Mouse (Mus musculus) kidney, postnatal 25 days (tissue): ENCODE results near the gene Cd9.

Experiments used
- DNase-seq, 2 experiments: peaks; one replicate each; pipeline ENCODE4 v3.0.0; 2021; ENCODE audit warnings: mixed read lengths in 2 of 2

Cd9 gene

GRCm38 (mm10) chr6:125494092-125494871, at the start of gene Cd9:
Gene Cd9, minus strand, starts transcription at chr6:125494791.
- peak; percentile 85 to 88 for DNase-seq

GRCm38 (mm10) chr6:125541296-125541695, 46.7 kb upstream of the Cd9 start:
- no peak for DNase-seq

GRCm38 (mm10) chr6:125540826-125541225, 46.2 kb upstream of the Cd9 start:
- DNase-seq, result no peak

GRCm38 (mm10) chr6:125540199-125540598, 45.6 kb upstream of the Cd9 start:
- no peak for DNase-seq

- no peak for DNase-seq
These were observed 44.8 kb upstream of the Cd9 start for GRCm38 (mm10) chr6:125539423-125539822.

- peak in 1 of 2 experiments; percentile 35 for DNase-seq
These were observed 43.9 kb upstream of the Cd9 start for GRCm38 (mm10) chr6:125538469-125538868.

GRCm38 (mm10) chr6:125534990-125535389, 40.4 kb upstream of the Cd9 start:
- DNase-seq, result no peak

DNA sequence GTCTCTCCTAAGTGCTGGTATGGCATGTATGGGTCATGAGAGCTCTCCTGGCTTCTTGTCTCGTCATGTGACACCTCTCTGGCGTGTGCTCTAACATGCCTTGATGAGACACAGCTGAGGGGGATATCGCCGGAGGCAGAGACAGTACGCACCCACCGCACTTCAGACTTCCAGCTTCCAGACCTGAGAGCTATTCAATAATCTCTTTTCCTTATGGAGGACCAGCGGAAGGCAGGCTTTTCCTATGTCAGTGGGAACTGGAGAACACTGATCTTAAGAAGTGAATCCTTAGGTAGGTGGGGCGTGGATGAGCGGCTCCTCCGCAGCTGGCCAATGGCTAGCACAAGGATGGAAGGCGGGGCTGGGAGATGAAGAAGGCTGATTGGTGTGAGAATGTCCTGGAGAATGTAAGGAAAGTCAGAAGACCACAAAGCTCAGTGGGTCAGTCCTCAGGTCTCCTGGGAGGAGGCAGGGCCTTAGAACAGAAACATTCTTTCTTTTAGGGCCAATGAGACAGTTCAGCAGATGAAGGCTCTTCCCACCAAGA, 38.6 kb upstream of the Cd9 start:
- DNase-seq, result no peak

DNA sequence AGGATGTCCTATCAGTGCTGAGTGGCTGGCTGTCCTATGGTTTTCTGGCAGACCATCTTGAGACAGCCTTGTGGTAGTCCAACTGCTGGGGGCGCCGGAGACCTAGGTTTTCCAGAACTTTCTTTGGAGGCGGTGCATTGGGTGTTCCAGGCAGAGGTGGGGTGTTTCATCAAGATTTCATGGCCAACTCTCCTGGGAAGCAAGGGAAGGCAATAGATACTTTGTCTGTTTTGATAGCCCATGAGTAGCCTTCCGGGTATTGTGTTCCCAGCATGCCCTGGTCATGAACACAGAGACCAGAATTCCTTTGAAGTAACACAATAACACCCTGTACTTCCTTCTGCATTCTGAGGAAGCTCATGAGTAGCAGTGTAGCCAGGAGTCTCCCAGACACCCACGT, 34.9 kb upstream of the Cd9 start:
- peak; percentile 23 to 40 for DNase-seq

DNA sequence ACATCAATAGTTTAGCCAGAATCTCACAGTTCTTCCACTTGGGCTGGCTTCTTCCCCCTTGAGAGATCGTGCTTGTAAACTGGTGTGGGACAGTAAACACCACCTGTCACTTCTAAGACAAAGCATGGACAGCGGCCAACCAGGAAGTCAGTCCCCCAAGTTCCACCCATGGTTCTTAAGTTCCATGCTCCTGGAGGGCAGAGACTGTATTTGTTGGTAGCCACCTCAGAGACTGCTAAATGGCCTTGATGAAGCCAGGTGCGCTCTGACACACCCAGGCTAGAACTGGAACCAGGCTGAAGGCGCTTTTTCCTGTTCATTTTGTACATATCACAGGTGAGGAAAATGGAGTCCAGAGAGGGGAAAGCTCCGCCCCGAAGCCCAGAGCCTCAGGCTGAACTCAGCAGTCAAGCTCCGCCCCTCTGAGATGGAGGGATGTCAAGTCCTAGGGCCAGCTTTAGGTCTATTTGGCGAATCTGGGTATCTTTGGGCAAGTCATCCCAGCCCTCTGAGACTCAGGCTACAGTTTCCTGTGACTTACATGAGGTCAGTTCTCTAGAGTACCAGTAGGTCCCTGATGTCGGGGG, 34.1 kb upstream of the Cd9 start:
- no peak for DNase-seq

DNA sequence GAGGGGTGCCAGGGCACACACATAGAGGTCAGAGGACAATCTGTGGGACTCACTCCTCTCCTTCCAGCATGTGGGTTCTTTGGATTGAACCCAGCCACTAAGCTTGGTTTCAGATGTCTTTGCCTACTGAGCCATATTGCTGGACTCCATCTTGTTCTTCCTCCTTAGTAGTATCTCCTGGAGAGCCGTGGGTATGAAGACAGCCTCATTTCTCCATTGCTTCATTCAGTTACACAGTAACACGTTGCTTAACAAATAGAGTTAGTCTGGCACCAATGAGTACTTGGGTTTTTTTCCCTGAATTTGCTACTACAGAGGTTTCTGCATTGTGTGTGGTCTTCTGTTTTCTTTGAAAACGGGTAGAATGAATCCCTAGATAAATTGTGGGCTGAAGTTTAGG, 31.5 kb upstream of the Cd9 start:
- no peak for DNase-seq

GRCm38 (mm10) chr6:125524027-125524426, 29.4 kb upstream of the Cd9 start:
- DNase-seq, result no peak

DNA sequence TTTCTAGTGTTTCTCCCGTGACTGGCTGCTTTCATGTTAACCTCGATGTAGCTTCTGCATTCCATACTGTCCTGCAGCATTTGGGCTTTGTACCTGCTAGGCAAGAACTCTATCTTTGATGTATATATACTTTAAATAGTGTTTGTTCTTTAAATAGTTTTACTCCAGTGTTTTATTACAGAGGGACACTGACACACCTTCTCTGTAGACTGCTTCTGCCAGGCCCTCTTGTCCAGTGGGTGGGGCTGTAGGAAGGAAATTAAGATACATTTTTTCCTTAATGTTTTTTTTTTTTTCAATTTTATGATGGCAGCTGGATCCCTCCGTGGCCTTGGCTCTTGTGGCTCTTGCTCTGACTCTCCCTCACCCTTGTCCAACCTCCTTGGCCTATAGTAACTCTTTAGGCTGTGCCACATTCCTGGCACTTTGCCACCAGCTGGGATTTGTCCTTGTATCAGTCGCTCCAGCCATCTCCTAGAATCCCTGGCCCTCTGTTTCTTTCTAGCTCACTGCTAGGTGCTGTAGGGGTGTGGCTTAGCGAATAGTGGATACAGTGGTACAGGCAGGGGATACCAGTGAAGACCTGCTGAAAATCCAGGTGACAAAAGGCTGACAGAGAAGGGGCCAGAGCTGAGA, 27.1 kb upstream of the Cd9 start:
- DNase-seq, result no peak

DNA sequence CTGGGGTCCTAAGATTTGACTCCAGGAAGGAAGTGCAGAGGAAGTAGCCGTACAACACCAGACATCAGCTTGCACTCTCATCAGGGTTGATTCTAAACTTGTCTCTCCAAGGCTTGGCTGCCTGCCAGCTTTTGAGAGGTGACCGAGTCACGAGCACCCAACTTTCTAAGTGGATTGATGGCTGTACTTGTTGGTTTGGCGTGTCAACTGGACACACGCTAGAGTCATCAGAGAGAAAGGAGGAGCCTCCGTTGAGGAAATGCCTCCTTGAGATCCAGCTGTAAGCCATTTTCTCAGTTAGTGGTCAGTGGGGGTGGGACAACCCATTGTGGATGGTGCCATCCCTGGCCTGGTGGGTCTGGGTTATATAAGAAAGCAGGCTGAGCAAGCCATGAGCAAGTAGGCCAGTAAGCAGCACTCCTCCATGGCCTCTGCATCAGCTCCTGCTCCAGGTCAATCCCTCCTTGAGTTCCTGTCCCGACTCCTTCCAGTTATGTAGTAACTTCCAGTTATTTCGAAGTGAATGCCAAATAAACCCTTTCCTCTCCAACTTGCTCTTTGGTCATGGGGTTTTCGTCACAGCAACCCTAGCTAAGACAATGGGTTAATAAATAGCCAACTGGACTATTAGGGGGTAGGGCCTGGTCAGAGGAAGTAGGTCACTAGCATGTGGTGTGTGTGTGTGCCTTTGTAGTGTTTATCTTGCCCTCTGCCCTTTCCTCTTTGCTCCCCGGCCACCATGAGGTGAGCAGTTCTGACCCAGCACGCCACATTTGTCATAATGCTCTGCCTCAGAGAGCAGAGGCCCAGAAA, 21.1 kb upstream of the Cd9 start:
- peak; percentile 82 to 84 for DNase-seq

- peak; percentile 80 to 85 for DNase-seq
These were observed 18.5 kb upstream of the Cd9 start for GRCm38 (mm10) chr6:125512950-125513596.

GRCm38 (mm10) chr6:125511196-125511595, 16.6 kb upstream of the Cd9 start:
- no peak for DNase-seq

DNA sequence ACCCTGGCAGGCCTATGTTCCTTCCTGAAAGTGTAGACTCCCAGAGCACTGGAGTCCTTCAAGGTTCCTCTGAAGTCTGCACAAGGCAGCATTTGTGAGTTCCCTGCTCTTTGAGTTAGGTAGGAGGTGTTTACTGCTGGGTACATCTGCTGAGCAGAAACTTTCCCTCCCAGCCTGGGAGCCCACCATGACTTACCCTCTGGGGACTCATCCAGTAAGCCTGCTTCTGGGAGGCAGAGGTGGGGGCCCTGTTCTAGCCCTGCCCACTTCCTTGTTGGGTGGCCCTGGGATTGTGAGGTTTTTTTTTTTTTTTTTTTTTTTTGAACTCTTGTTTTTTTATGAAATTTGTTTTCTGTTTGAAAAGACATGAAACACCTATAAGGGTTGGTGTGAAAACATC, 16.1 kb upstream of the Cd9 start:
- no peak for DNase-seq

DNA sequence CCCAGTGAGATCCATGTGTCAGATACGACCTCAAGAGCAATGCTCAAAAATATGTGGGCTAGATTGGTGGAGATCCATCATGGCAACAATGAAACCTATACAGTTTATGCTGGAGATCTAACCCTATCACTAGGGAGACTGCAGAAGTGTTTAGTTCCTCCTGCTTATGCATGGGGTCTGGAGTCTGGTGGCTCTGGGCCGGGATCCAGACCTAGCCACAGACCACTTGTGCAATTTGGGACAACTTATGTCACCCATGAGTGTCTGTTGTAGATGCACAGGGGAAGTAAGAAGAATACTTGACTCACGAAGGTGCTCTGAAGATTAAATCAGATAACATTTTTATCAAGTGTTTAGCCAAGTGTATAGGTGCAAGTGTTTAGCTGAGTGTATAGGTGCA, 15.2 kb upstream of the Cd9 start:
- no peak for DNase-seq

GRCm38 (mm10) chr6:125506427-125506826, 11.8 kb upstream of the Cd9 start:
- no peak for DNase-seq

DNA sequence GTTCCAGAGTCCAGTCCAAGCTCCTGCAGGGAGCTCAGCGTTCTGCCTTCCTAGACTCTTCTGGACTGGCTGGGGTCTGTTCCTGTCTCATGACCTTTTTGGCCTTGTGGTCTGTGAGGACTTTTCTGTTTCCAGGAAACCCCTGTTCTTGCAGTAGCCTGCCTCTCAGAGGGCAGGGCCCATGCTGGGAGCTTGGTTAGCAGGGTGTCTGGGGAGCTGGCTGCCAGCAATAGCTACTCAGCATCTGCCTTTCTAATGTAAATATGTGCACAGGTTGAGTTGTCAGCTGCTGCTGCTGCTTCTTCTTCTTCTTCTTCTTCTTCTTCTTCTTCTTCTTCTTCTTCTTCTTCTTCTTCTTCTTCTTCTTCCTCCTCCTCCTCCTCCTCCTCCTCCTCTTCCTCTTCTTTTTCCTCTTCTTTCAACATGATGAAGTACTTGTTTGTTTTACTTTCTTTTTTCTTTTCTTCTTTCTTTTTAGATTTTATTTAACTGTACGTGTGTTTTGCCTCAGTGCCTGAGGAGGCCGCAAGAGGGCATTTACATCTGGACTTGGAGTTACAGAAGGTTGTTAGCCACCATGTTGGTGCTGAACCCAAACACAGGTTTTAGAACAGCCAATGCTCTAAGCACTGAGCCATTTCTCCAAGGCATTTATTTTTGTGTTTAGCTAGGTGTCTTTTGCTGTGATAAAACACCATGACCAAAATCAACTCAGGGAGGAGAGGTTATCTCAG, 10.2 kb upstream of the Cd9 start:
- DNase-seq, result no peak

- DNase-seq, result peak in 1 of 2 experiments; percentile 55
These were observed 8.7 kb upstream of the Cd9 start for GRCm38 (mm10) chr6:125503186-125503802.
